Mouse (Mus musculus) thymus, adult 18-20 months (tissue): Measurements from ENCODE around the gene Syn3.
"Not testable (repeated sequence)": the region's sequence is repeated elsewhere in the genome, so short reads cannot be mapped to it uniquely, and the experiment has no call there.

ENCODE experiments used
- DNase-seq, 2 experiments: peaks; one replicate each; pipeline ENCODE4 v3.0.0; 2022; ENCODE audit warnings: mixed read lengths in 2 of 2

Syn3 gene

GRCm38 (mm10) chr10:86137589-86138173, 361.0 kb downstream of the Syn3 start:
- DNase-seq: no peak

GRCm38 (mm10) chr10:86137106-86137505, 361.6 kb downstream of the Syn3 start:
- DNase-seq: no peak

- DNase-seq: no peak
Observed at GRCm38 (mm10) chr10:86136249-86136648, 362.4 kb downstream of the Syn3 start.

GRCm38 (mm10) chr10:86134848-86135247, 363.8 kb downstream of the Syn3 start:
- no peak for DNase-seq

GRCm38 (mm10) chr10:86134336-86134735, 364.4 kb downstream of the Syn3 start:
- no peak for DNase-seq

- no peak for DNase-seq
Observed at GRCm38 (mm10) chr10:86132420-86132956, 366.2 kb downstream of the Syn3 start.

- no peak for DNase-seq
Observed at GRCm38 (mm10) chr10:86129046-86129445, 369.6 kb downstream of the Syn3 start.

GRCm38 (mm10) chr10:86126478-86126877, 372.2 kb downstream of the Syn3 start:
- no peak for DNase-seq

GRCm38 (mm10) chr10:86125421-86125820, 373.3 kb downstream of the Syn3 start:
- DNase-seq: no peak

- no peak for DNase-seq
Observed at GRCm38 (mm10) chr10:86124115-86124514, 374.6 kb downstream of the Syn3 start.

- DNase-seq: no peak
Observed at GRCm38 (mm10) chr10:86123224-86123623, 375.5 kb downstream of the Syn3 start.

- DNase-seq: not testable (repeated sequence)
Observed at GRCm38 (mm10) chr10:86122456-86122855, 376.2 kb downstream of the Syn3 start.

GRCm38 (mm10) chr10:86116268-86116667, 382.4 kb downstream of the Syn3 start:
- no peak for DNase-seq

- no peak for DNase-seq
Observed at GRCm38 (mm10) chr10:86114431-86114848, 384.3 kb downstream of the Syn3 start.

- DNase-seq: no peak
Observed at GRCm38 (mm10) chr10:86108797-86109196, 389.9 kb downstream of the Syn3 start.

- no peak for DNase-seq
Observed at GRCm38 (mm10) chr10:86107681-86108080, 391.0 kb downstream of the Syn3 start.

- no peak for DNase-seq
Observed at GRCm38 (mm10) chr10:86103976-86104375, 394.7 kb downstream of the Syn3 start.

- DNase-seq: no peak
Observed at GRCm38 (mm10) chr10:86100281-86100851, 398.3 kb downstream of the Syn3 start.

- no peak for DNase-seq
Observed at GRCm38 (mm10) chr10:86098363-86098762, 400.3 kb downstream of the Syn3 start.

GRCm38 (mm10) chr10:86093109-86094035, 405.3 kb downstream of the Syn3 start:
- no peak for DNase-seq

GRCm38 (mm10) chr10:86091919-86092318, 406.8 kb downstream of the Syn3 start:
- DNase-seq: no peak

- no peak for DNase-seq
Observed at GRCm38 (mm10) chr10:86079921-86080320, 418.8 kb downstream of the Syn3 start.

GRCm38 (mm10) chr10:86078761-86079160, 419.9 kb downstream of the Syn3 start:
- no peak for DNase-seq

GRCm38 (mm10) chr10:86077272-86077671, 421.4 kb downstream of the Syn3 start:
- no peak for DNase-seq
